Mouse (Mus musculus): ENCODE data around the gene Rhox3g.
"Not testable (repeated sequence)": the region's sequence is repeated elsewhere in the genome, so short reads cannot be mapped to it uniquely, and the experiment has no call there.

Rhox3g gene

DNA sequence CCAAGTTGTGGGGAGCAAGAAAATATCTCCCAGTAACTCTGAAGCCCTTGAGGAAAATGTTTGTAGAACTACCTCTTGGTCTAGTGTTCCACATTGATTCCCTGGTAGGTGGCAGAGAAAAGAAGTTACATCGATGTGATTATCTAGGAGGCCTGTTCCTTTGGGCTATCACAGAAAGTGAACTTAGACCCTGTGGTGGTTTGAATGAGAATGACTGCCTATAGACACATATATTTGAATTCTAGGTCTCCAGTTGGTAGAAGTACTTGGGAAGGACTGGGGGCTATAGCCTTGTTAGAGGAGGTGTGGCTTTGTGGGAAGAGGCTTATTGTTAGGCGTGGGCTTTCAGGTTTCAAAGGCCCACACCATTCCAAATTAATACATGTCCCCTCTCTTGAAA lies at the start of gene Rhox3g:
Rhox3g (minus strand) TSS at position 101 of the 400 bp plus-strand sequence.
- not testable (repeated sequence) for DNase-seq

DNA sequence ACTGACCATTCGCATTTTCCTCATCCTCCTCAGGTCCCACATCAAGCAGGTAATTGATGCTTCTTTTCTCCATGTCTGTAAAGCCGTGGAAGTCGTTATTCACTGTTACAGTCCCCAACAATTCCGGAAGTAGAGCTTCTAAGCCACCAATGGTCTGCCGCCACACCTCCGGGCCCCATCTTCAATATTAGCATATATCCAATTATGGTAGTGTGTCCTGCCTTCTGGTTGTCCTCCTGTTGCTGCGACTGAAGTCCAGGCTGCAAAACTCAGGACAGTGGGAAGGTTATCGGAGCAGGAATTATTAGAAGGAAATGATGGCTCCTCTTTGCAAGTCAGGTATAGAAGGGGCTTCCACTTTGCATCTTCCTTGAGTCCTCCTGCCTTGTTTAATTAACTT lies 44.8 kb upstream of the Rhox3g start, which contains the start of gene Rhox2h:
Rhox2h (minus strand) TSS at position 101 of the 400 bp plus-strand sequence.
- DNase-seq = not testable (repeated sequence)

DNA sequence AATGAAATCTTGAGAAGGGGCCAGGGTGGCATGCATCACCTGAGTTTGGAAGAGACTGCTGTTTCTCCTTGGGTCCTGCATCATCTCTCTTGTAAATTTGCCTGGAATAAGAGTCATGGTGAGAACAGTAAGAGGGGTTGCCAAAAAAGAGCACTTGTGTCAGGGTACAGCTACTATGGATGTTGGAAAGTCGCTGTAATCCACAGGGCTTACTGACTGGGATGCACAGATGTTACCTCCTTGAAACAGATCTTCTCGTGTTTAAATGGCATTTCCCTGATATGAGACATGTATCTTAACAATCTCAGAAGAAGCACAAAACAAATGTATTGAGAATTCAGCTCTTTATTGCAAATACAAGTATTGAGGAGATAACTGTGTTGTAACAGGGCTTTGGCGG lies 40.3 kb upstream of the Rhox3g start, which contains the start of gene Rhox3h:
Rhox3h (minus strand) TSS at position 101 of the 400 bp plus-strand sequence.
- not testable (repeated sequence) for DNase-seq

DNA sequence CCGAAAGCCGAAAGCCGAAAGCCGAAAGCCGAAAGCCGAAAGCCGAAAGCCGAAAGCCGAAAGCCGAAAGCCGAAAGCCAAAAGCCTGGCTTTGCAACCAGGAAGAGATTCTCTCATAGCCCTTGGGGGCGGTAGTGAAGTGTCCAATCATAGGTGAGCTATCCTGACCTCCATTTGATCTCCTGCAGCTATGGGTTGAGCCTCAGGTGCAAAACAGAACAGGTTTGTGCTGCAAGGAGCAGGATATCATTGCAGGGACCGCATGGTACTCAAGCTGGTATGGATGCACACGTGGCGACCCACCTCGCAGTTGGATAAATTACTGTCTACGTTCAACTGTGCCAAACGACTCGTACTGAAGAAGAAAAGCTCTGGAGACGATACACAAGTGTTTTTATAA lies 22.8 kb upstream of the Rhox3g start, which contains the start of gene Rhox4g:
Rhox4g (minus strand) TSS at position 101 of the 400 bp plus-strand sequence.
- not testable (repeated sequence) for DNase-seq

DNA sequence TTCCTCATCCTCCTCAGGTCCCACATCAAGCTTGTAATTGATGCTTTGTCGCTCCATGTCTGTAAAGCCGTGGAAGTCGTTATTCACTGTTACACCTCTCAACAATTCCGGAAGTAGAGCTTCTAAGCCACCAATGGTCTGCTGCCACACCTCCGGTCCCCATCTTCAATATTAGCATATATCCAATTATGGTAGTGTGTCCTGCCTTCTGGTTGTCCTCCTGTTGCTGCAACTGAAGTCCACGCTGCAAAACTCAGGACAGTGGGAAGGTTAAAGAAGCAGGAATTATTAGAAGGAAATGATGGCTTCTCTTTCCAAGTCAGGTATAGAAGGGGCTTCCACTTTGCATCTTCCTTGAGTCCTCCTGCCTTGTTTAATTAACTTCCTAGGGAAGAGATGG lies 15.0 kb upstream of the Rhox3g start, which contains the start of gene Rhox2g:
Rhox2g (minus strand) TSS at position 101 of the 400 bp plus-strand sequence.
- not testable (repeated sequence) for DNase-seq

DNA sequence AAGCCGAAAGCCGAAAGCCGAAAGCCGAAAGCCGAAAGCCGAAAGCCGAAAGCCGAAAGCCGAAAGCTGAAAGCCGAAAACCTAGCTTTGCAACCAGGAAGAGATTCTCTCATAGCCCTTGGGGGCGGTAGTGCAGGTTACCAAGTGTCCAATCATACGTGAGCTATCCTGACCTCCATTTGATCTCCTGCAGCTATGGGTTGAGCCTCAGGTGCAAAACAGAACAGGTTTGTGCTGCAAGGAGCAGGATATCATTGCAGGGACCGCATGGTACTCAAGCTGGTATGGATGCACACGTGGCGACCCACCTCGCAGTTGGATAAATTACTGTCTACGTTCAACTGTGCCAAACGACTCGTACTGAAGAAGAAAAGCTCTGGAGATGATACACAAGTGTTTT lies 20.8 kb downstream of the Rhox3g start, which contains the start of gene Rhox4f:
Rhox4f (minus strand) TSS at position 101 of the 400 bp plus-strand sequence.
- not testable (repeated sequence) for DNase-seq

DNA sequence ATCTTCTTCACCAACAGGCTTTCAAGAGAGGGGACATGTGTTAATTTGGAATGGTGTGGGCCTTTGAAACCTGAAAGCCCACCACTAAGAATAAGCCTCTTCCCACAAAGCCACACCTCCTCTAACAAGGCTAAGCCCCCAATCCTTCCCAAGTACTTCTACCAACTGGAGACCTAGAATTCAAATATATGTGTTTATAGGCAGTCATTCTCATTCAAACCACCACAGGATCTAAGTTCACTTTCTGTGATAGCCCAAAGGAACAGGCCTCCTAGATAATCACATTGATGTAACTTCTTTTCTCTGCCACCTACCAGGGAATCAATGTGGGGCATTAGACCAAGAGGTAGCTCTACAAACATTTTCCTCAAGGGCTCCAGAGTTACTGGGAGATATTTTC lies 47.7 kb downstream of the Rhox3g start, which contains the start of gene Rhox3f:
Rhox3f (plus strand) TSS at position 301 of the 400 bp plus-strand sequence.
- DNase-seq = not testable (repeated sequence)
